Mouse (Mus musculus): Measurements from ENCODE around the gene Wdr83. TPM values are rescaled to one million over a fixed set of nuclear protein-coding genes. Genes with fewer than 3 reads are reported as not detected.

The Wdr83 gene
- polyA plus RNA-seq, 1 experiment from 2014 or later, result 33.1 TPM

DNA sequence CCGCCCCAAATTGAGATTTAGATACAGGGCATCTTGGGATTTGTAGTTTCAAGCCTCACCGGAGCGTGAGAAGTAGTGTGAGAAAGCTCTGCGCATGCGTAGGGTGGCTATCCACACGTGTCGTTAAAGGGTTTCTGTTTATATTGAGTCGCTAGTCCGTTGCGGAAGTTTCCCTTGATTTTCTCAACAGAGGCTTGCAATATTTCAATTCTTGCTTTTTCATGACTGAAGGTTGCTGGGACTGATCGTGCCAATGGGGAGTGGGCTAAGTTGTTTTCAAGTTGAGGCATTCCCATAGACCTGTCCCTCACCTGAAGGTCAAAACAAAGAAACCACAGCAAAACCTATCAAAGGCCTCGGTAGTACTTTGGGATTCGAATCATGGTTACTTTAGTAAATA, 46.3 kb downstream of the Wdr83 start:
- WGBS, result 3% methylated on average over 13 of the region's 13 CpGs
- Histone ChIP-seq H3K4me2 (peak overlapping the region; percentile 84), H3K9me3 (replicated peaks) (no peaks in the 10 kb centered on the region), H3K4me3 (peak overlapping the region; percentile 91), H3K9ac (peak overlapping the region; percentile 75), H3K4me1 (replicated peaks) (peaks cover 29% of the 10 kb centered on the region), H3K36me3 (peaks cover 32% of the 10 kb centered on the region), H3K27me3 (no peaks in the 10 kb centered on the region), H3K27ac (peak overlapping the region; percentile 100; the same call in 1 of the 2 replicates)
- no peak for ATAC-seq (replicated peaks; ENCODE audit: insufficient number of reproducible peaks, insufficient read depth, low FRiP score, low read depth)

- Histone ChIP-seq H3K4me1 (replicated peaks) (peaks cover 29% of the 10 kb centered on the region), H3K9me3 (replicated peaks) (no peaks in the 10 kb centered on the region), H3K4me3 (no peak overlapping the region), H3K36me3 (peaks cover 37% of the 10 kb centered on the region), H3K27ac (no peak overlapping the region), H3K9ac (no peak overlapping the region), H3K4me2 (no peak overlapping the region), H3K27me3 (no peaks in the 10 kb centered on the region)
- 67% methylated on average over 1 of the region's 1 CpGs for whole genome bisulfite sequencing
- ATAC-seq (replicated peaks; ENCODE audit: insufficient number of reproducible peaks, insufficient read depth, low FRiP score, low read depth), result no peak
Observed at GRCm38 (mm10) chr8:85033867-85034266, 47.2 kb downstream of the Wdr83 start.

DNA sequence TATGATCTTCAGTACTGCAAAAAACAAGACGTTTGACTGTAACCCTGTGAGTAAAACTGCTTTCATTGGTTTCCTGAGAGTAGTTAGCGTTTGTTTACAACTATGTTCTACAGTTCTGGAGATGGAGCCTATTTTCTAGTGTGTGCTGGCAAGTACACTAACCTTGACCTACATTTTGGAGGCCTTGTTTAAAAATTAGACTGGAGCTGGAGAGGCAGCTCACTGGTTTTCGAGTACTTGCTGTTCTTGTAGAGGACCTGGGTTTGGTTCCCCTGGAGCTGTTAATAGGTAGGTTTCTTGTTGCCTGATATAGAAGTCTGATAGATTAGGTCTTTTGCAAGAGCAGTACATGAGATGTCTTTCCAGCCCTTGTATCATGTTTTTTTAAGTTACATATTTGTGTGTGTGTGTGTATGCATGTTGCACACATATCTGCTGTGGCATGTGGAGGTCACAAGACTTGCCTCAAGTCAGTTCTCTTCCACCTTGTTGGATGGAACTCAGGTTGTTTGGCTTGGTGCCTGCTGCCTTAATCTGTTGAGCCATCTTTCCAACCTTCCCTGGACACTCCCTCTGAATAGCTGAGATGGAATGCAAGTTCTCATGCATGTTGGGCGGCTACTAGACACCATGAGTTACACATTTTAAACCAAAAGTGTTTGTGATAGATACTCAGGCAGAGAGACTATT, 48.3 kb downstream of the Wdr83 start:
- H3K9ac ChIP-seq, result no peak overlapping the region
- no peak overlapping the region for H3K4me3 ChIP-seq
- H3K27ac ChIP-seq, result no peak overlapping the region
- peaks cover 37% of the 10 kb centered on the region for H3K36me3 ChIP-seq
- no peak for ATAC-seq (replicated peaks; ENCODE audit: insufficient number of reproducible peaks, insufficient read depth, low FRiP score, low read depth)
- no peaks in the 10 kb centered on the region for H3K27me3 ChIP-seq
- H3K4me1 ChIP-seq (replicated peaks), result peaks cover 32% of the 10 kb centered on the region
- H3K4me2 ChIP-seq, result no peak overlapping the region
- WGBS, result 79% methylated on average over 4 of the region's 4 CpGs
- H3K9me3 ChIP-seq (replicated peaks), result no peaks in the 10 kb centered on the region

GRCm38 (mm10) chr8:85029271-85029670, 51.8 kb downstream of the Wdr83 start:
- H3K9me3 ChIP-seq (replicated peaks), result no peaks in the 10 kb centered on the region
- H3K4me3 ChIP-seq, result peak overlapping the region; percentile 77; the same call in 1 of the 2 replicates
- ATAC-seq (replicated peaks; ENCODE audit: insufficient number of reproducible peaks, insufficient read depth, low FRiP score, low read depth), result no peak
- H3K27ac ChIP-seq, result no peak overlapping the region
- no peaks in the 10 kb centered on the region for H3K27me3 ChIP-seq
- 87% methylated on average over 14 of the region's 14 CpGs for WGBS
- no peak overlapping the region for H3K9ac ChIP-seq
- H3K4me1 ChIP-seq (replicated peaks), result peaks cover 37% of the 10 kb centered on the region
- peak overlapping the region; percentile 87; the same call in 1 of the 2 replicates for H3K4me2 ChIP-seq
- peaks cover 37% of the 10 kb centered on the region for H3K36me3 ChIP-seq

DNA sequence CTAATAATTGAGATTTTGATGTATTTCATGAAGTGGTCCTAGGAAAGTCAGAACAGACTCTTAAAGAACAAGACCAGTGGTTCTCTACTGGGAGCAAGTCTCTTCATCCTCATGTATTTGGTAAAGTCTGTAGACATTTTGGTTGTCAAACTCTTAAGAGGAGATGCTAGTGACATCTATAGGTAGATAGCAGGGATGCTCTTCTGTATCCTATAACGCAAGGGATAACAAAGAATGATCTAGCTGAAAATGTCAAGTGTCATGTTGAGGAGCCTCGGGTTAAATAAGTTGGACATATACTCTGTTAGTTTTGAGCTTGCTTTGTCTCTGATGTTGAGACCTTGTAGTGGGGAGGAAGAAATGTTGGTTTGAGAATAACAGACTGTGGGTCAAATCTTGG, 53.2 kb downstream of the Wdr83 start:
- 20% methylated on average over 2 of the region's 2 CpGs for WGBS
- Histone ChIP-seq H3K4me2 (peak overlapping the region; percentile 87), H3K36me3 (peaks cover 46% of the 10 kb centered on the region), H3K9ac (peak overlapping the region; percentile 95), H3K9me3 (replicated peaks) (no peaks in the 10 kb centered on the region), H3K4me3 (peak overlapping the region; percentile 77), H3K4me1 (replicated peaks) (peaks cover 41% of the 10 kb centered on the region), H3K27me3 (no peaks in the 10 kb centered on the region), H3K27ac (no peak overlapping the region)
- no peak for ATAC-seq (replicated peaks; ENCODE audit: insufficient number of reproducible peaks, insufficient read depth, low FRiP score, low read depth)

GRCm38 (mm10) chr8:85027516-85027855, 53.6 kb downstream of the Wdr83 start:
- H3K9ac ChIP-seq, result peak overlapping the region; percentile 95
- no peaks in the 10 kb centered on the region for H3K27me3 ChIP-seq
- peak overlapping the region; percentile 89 for H3K27ac ChIP-seq
- no peaks in the 10 kb centered on the region for H3K9me3 ChIP-seq (replicated peaks)
- no peak for ATAC-seq (replicated peaks; ENCODE audit: insufficient number of reproducible peaks, insufficient read depth, low FRiP score, low read depth)
- WGBS, result under 1% methylated on average over 13 of the region's 13 CpGs
- peak overlapping the region; percentile 87 for H3K4me2 ChIP-seq
- H3K4me3 ChIP-seq, result peak overlapping the region; percentile 77
- peaks cover 44% of the 10 kb centered on the region for H3K36me3 ChIP-seq
- peaks cover 41% of the 10 kb centered on the region for H3K4me1 ChIP-seq (replicated peaks)

GRCm38 (mm10) chr8:85026670-85027515, 54.2 kb downstream of the Wdr83 start, which contains the start of gene Trir:
Trir (plus strand) TSS chr8:85026823.
- peaks cover 41% of the 10 kb centered on the region for H3K4me1 ChIP-seq (replicated peaks)
- peaks cover 44% of the 10 kb centered on the region for H3K36me3 ChIP-seq
- H3K9ac ChIP-seq, result peak within 1 kb of the TSS; percentile 95
- peak within 1 kb of the TSS; percentile 87 for H3K4me2 ChIP-seq
- under 1% methylated on average over 75 of the region's 75 CpGs for WGBS
- peak within 1 kb of the TSS; percentile 89 for H3K27ac ChIP-seq
- H3K9me3 ChIP-seq (replicated peaks), result no peaks in the 10 kb centered on the region
- peak within 1 kb of the TSS; percentile 77 for H3K4me3 ChIP-seq
- no peaks in the 10 kb centered on the region for H3K27me3 ChIP-seq
- ATAC-seq (replicated peaks; ENCODE audit: insufficient number of reproducible peaks, insufficient read depth, low FRiP score, low read depth), result peak; percentile 78

- Histone ChIP-seq H3K36me3 (peaks cover 43% of the 10 kb centered on the region), H3K4me1 (replicated peaks) (peaks cover 41% of the 10 kb centered on the region), H3K4me2 (peak within 1 kb of the TSS; percentile 87), H3K4me3 (peak within 1 kb of the TSS; percentile 77), H3K27ac (peak within 1 kb of the TSS; percentile 89), H3K9ac (peak within 1 kb of the TSS; percentile 89), H3K27me3 (no peaks in the 10 kb centered on the region), H3K9me3 (replicated peaks) (no peaks in the 10 kb centered on the region)
- ATAC-seq (replicated peaks; ENCODE audit: insufficient number of reproducible peaks, insufficient read depth, low FRiP score, low read depth), result peak; percentile 75
- 5% methylated on average over 30 of the region's 30 CpGs for WGBS
Observed at GRCm38 (mm10) chr8:85025098-85025932, 55.8 kb downstream of the Wdr83 start, which contains the start of gene Asna1. Asna1 (minus strand) TSS chr8:85025281.

Small RNA genes within 50 kb of the gene (microRNA-seq; reads per million reads assigned to microRNA genes)
- gene Gm23388 (3.2 reads per million, percentile 11 among the genes with 10 or more reads in this experiment), gene Mir7070 (not detected)

Other genes with a start within 250 kb of the Wdr83 start
- gene Gadd45gip1, start 249.8 kb downstream of the Wdr83 start, polyA plus RNA-seq (2015; fragmentation: Nextera tagmentation; extraction: Ambion mirVana), result 45.3 and 46.5 TPM in 2 replicates
- 107 and 123 TPM in 2 replicates for gene Rad23a, start 240.6 kb downstream of the Wdr83 start, polyA plus RNA-seq (2015; fragmentation: Nextera tagmentation; extraction: Ambion mirVana)
- 525 and 658 TPM in 2 replicates for gene Calr, start 234.4 kb downstream of the Wdr83 start, polyA plus RNA-seq (2015; fragmentation: Nextera tagmentation; extraction: Ambion mirVana)
- 44.5 and 62.5 TPM in 2 replicates for gene Farsa, start 224.3 kb downstream of the Wdr83 start, polyA plus RNA-seq (2015; fragmentation: Nextera tagmentation; extraction: Ambion mirVana)
- 23.0 and 32.6 TPM in 2 replicates for gene Syce2, start 209.2 kb downstream of the Wdr83 start, polyA plus RNA-seq (2015; fragmentation: Nextera tagmentation; extraction: Ambion mirVana)
- gene Gcdh, start 187.4 kb downstream of the Wdr83 start, polyA plus RNA-seq (2015; fragmentation: Nextera tagmentation; extraction: Ambion mirVana), result 36.4 and 40.1 TPM in 2 replicates
- gene Klf1, start 179.4 kb downstream of the Wdr83 start, polyA plus RNA-seq (2015; fragmentation: Nextera tagmentation; extraction: Ambion mirVana), result 1.1 and 4.9 TPM in 2 replicates
- 4.3 and 7.3 TPM in 2 replicates for gene Dnase2a, start 172.7 kb downstream of the Wdr83 start, polyA plus RNA-seq (2015; fragmentation: Nextera tagmentation; extraction: Ambion mirVana)
- gene Mast1, start 143.9 kb downstream of the Wdr83 start, polyA plus RNA-seq (2015; fragmentation: Nextera tagmentation; extraction: Ambion mirVana), result 0.09 and 0.41 TPM in 2 replicates
- gene Rtbdn, start 134.3 kb downstream of the Wdr83 start, polyA plus RNA-seq (2015; fragmentation: Nextera tagmentation; extraction: Ambion mirVana), result 0.26 TPM in 1 of 2 replicates, not detected in the other
- not detected in 2 replicates for gene Gm49661, start 111.9 kb downstream of the Wdr83 start, polyA plus RNA-seq (2015; fragmentation: Nextera tagmentation; extraction: Ambion mirVana)
- gene Prdx2, start 111.7 kb downstream of the Wdr83 start, polyA plus RNA-seq (2015; fragmentation: Nextera tagmentation; extraction: Ambion mirVana), result 596 and 644 TPM in 2 replicates
- 62.9 and 83.7 TPM in 2 replicates for gene Rnaseh2a, start 111.5 kb downstream of the Wdr83 start, polyA plus RNA-seq (2015; fragmentation: Nextera tagmentation; extraction: Ambion mirVana)
- gene Junb, start 102.6 kb downstream of the Wdr83 start, polyA plus RNA-seq (2015; fragmentation: Nextera tagmentation; extraction: Ambion mirVana), result 11.0 and 16.6 TPM in 2 replicates
- gene Hook2, start 90.7 kb downstream of the Wdr83 start, polyA plus RNA-seq (2015; fragmentation: Nextera tagmentation; extraction: Ambion mirVana), result 5.3 and 8.8 TPM in 2 replicates
- not detected in 2 replicates for gene Best2, start 66.8 kb downstream of the Wdr83 start, polyA plus RNA-seq (2015; fragmentation: Nextera tagmentation; extraction: Ambion mirVana)
- 97.7 and 106 TPM in 2 replicates for gene Asna1, start 56.0 kb downstream of the Wdr83 start, polyA plus RNA-seq (2015; fragmentation: Nextera tagmentation; extraction: Ambion mirVana)
- gene Trir, start 54.5 kb downstream of the Wdr83 start, polyA plus RNA-seq (2015; fragmentation: Nextera tagmentation; extraction: Ambion mirVana), result 68.4 and 77.2 TPM in 2 replicates
- gene Tnpo2, start 44.4 kb downstream of the Wdr83 start, polyA plus RNA-seq (2015; fragmentation: Nextera tagmentation; extraction: Ambion mirVana), result 17.7 and 22.8 TPM in 2 replicates
- gene Fbxw9, start 21.3 kb downstream of the Wdr83 start, polyA plus RNA-seq (2015; fragmentation: Nextera tagmentation; extraction: Ambion mirVana), result 15.4 and 22.2 TPM in 2 replicates
- not detected in 2 replicates for gene Gm5741, start 13.3 kb downstream of the Wdr83 start, polyA plus RNA-seq (2015; fragmentation: Nextera tagmentation; extraction: Ambion mirVana)
- gene Dhps, start 9.5 kb downstream of the Wdr83 start, polyA plus RNA-seq (2015; fragmentation: Nextera tagmentation; extraction: Ambion mirVana), result 46.1 and 52.8 TPM in 2 replicates
- gene Wdr83os, start 566 bp downstream of the Wdr83 start, polyA plus RNA-seq (2015; fragmentation: Nextera tagmentation; extraction: Ambion mirVana), result 106 and 110 TPM in 2 replicates
- gene Man2b1, start 2.0 kb upstream of the Wdr83 start, polyA plus RNA-seq (2015; fragmentation: Nextera tagmentation; extraction: Ambion mirVana), result 30.6 and 41.2 TPM in 2 replicates
- gene Zfp791, start 41.8 kb upstream of the Wdr83 start, polyA plus RNA-seq (2015; fragmentation: Nextera tagmentation; extraction: Ambion mirVana), result 0.81 and 1.5 TPM in 2 replicates
- gene Cks1brt, start 70.6 kb upstream of the Wdr83 start, polyA plus RNA-seq (2015; fragmentation: Nextera tagmentation; extraction: Ambion mirVana), result not detected in 2 replicates
- not detected in 2 replicates for gene Olfr371, start 144.7 kb upstream of the Wdr83 start, polyA plus RNA-seq (2015; fragmentation: Nextera tagmentation; extraction: Ambion mirVana)
- gene Orc6, start 218.3 kb upstream of the Wdr83 start, polyA plus RNA-seq (2015; fragmentation: Nextera tagmentation; extraction: Ambion mirVana), result 48.1 and 56.1 TPM in 2 replicates
- gene Vps35, start 218.5 kb upstream of the Wdr83 start, polyA plus RNA-seq (2015; fragmentation: Nextera tagmentation; extraction: Ambion mirVana), result 103 and 106 TPM in 2 replicates

Measured in heart, embryonic 15.5 days (tissue).